Mouse (Mus musculus) left cerebral cortex, postnatal 14 days (tissue): Measurements from ENCODE around the gene Kdm2b. TPM values are rescaled to one million over a fixed set of nuclear protein-coding genes. Genes with fewer than 3 reads are reported as not detected.
A peak's percentile ranks its signal among the peaks of the same experiment; 100 is the strongest.

Experiments used
- DNase-seq, 2 experiments: peaks; one replicate each; pipeline ENCODE4 v3.0.0; 2021 to 2022; ENCODE audit warnings: low spot score in 2 of 2, mixed read lengths in 1 of 2
- intact Hi-C: fragments of 180-260 bp; cut with DNase I; formaldehyde crosslinking; loops from one replicate; pipeline ENCODE4 v1.15.1; 2025
- total RNA-seq, 2 experiments: library from RNA; stranded (reverse); gene quantifications; 2 replicates each; pipeline ENCODE4 v1.2.3; 2021

Gene Kdm2b
- total RNA-seq, 2 experiments from 2014 or later, result 29.1 to 31.1 TPM

DNA sequence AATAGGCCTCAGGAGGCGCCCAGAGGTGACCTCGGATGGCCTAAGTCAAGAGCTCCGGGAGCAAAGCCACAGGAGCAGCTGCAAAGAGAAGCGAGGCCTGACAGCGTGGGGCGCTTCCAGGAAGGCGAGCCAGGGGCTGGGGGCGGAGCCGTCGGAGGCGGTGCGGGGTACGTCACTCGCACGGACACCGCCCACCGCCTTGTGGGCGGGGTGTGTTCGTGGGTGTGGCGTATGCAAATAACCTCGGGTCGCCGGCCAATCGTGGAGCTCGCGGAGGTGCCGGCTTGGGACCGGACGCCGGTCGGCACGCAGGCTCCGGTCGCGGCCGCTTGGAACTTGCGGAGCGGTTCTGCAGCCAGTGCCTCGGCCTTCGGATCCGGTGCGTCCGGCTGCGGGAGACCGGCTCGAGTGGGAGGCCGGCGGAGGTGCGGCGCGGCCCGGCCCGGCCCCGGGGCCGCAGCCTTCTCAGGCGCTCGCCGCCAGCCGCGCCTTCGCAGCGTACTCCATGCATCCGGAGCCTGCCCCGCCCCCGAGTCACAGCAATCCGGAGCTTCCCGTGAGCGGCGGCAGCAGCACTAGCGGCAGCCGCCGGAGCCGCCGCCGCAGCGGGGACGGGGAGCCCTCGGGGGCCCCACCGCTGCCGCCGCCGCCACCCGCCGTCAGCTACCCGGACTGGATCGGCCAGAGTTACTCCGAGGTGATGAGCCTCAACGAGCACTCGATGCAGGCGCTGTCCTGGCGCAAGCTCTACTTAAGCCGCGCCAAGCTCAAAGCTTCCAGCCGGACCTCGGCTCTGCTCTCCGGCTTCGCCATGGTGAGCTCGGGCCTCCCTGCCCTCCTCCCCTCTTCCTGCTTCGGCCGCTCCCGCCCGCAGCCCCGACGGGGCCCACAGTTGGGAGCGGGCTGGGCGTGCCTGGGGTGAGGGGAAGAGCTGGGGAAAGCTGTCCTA lies 25.4 kb upstream of the Kdm2b start, which contains the start of gene Orai1:
Orai1 (plus strand) TSS at position 322 of the 949 bp plus-strand sequence.
- DNase-seq, result peak; percentile 96 to 97
- intact Hi-C loops, result loop anchor here (5.0 kb wide), 1 partner anchor 88 kb away; no protein-coding TSS in a partner anchor

DNA sequence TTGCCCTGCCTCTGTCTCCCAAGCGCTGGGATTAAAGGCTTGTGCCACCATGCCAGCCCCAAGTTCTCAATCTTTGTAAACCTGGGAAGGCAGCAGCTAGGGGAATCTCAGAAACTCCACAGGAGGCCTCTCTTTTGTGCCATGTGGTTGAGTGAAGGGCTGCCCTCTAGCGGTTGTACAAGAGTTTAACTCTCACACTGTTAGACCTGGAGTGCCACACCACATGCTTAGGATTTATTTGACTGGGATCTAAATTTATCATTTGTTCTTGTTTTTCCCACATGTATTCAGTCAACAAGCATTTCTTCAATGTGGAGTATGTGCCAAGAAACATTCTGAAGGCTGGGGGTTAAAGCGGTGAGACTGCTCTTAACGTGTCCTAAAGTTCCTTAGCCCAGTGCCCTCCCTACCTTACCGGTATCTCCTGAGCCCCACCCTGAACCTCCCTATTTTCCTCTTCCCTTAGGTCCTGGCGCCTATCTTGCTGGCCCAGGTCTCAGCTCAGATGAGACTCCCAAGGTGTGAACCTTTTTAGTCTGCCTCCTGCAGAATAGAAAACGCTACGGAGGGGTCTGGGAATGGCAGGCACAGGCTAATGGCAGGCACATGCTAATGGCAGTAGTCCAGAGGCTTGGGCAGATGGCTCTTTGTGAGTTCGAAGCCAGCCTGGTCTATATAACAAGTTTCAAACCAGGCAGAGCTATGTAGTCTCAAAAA lies 24.1 kb upstream of the Kdm2b start:
- peak; percentile 75 to 79 for DNase-seq
- intact Hi-C loops, result loop anchor here (2.0 to 5.0 kb wide), 2 partner anchors 45 to 86 kb away; no protein-coding TSS in a partner anchor

GRCm38 (mm10) chr5:123011705-123012104 lies 22.1 kb upstream of the Kdm2b start:
- intact Hi-C loops, result loop anchor here (2.0 to 5.0 kb wide), 2 partner anchors 43 to 84 kb away; no protein-coding TSS in a partner anchor
- no peak for DNase-seq

- no peak for DNase-seq
- intact Hi-C loops, result loop anchor here (5.0 kb wide), 1 partner anchor 84 kb away; no protein-coding TSS in a partner anchor
Measured at GRCm38 (mm10) chr5:123010806-123011205, 21.2 kb upstream of the Kdm2b start.

DNA sequence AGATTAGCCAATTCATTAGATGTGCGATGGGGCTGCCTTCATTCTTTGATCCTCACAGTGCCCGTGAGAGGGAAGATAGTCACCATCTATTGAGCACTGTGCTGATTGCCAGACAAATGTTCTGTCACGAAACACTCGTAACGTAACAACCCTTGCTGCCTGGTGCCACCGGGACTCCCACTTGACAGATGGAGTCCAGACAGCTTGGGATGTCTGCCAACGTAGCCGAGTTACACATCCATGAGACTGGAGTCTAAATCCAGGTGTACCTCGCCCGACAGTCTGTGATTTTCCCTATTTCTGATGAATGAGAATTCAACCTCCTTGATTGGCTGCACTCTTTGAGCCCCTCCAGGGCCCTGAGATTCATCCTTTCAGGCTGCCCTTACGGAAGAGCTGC lies 20.2 kb upstream of the Kdm2b start:
- intact Hi-C loops, result loop anchor here (5.0 kb wide), 1 partner anchor 83 kb away; no protein-coding TSS in a partner anchor
- no peak for DNase-seq

DNA sequence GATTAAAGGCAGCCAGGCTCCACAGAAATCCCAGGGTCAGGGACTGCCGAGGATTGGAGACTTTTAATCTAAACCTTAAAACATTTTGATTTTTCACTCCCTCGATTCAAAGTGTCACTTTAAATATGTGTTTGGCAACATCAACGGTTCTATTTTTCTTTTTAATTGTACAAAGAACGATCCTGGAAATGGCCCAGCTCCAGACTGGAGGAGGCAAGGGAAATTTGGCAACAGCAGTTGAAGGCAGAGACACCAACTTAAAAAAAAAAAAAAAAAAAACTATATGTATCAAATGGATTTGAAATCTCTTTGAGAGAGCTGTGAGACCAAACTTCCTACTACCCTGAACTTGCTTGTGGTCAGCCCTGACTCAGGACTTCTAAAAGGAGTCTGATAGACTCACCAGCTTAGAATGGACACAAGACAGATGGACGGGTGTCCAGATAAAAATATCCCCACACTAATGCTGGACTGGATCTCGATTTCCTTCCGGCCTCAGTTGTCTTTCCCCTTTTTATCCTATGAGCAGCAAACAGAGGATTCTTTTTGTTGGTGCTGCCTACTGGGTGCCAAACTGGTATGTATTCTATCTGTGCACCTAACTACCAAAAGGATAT lies 19.4 kb upstream of the Kdm2b start:
- intact Hi-C loops, result no loop called here
- no peak for DNase-seq

- intact Hi-C loops, result no loop called here
- no peak for DNase-seq
Measured at GRCm38 (mm10) chr5:123005716-123006592, 16.3 kb upstream of the Kdm2b start.

GRCm38 (mm10) chr5:123000901-123001300 lies 11.3 kb upstream of the Kdm2b start:
- intact Hi-C loops, result no loop called here
- DNase-seq, result no peak

- DNase-seq, result peak in 1 of 2 experiments; percentile 72
- intact Hi-C loops, result no loop called here
Measured at GRCm38 (mm10) chr5:122997205-122998204, 7.9 kb upstream of the Kdm2b start.

DNA sequence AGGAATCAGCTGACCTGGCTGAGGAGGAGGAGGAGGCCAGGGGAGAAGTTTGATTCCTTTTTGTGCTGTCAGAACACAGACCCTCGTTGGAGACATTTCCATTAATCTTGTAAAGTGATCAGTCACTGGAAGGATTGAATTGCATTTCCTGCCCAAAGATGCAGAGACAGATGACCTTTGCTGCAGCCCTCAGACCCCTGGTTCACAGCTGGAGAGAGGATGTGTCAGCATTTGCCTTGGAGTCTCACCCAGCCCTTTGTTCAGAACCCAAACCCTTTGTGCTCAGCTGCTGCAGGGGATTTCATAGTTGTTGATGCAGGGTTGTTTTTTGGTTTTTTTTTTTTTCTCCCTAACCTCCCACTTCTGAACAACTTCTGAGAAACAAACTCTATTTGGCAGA lies 5.3 kb upstream of the Kdm2b start:
- no peak for DNase-seq
- intact Hi-C loops, result no loop called here

DNA sequence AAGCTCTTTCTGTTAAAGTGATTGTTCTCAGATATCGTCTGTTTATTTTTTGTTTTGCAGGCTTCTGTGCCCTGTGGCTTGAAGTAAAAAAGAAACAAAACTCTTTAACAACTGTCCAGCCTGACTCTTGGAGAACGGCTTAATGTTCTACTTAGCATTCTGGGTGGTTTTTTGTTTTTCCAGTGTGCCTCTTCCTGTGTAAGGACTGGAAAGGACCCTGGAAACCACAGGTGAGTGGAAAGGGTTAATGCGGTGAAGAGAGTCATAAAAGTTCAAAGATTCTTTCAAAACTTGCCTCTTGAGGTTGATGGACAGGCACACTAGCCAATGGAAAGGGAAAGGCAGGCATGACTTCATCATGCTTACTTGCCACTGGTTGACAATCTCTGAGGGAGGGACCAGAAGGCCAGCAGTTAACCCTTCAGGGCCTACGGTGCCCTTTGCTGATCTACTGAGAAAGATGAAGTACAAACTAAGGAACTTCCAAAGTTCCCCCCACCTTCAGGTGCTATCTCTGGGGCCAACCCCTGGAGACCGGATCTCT lies 4.8 kb upstream of the Kdm2b start:
- DNase-seq, result peak; percentile 87 to 92
- intact Hi-C loops, result no loop called here

- intact Hi-C loops, result no loop called here
- no peak for DNase-seq
Measured at GRCm38 (mm10) chr5:122993811-122994210, 4.2 kb upstream of the Kdm2b start.

DNA sequence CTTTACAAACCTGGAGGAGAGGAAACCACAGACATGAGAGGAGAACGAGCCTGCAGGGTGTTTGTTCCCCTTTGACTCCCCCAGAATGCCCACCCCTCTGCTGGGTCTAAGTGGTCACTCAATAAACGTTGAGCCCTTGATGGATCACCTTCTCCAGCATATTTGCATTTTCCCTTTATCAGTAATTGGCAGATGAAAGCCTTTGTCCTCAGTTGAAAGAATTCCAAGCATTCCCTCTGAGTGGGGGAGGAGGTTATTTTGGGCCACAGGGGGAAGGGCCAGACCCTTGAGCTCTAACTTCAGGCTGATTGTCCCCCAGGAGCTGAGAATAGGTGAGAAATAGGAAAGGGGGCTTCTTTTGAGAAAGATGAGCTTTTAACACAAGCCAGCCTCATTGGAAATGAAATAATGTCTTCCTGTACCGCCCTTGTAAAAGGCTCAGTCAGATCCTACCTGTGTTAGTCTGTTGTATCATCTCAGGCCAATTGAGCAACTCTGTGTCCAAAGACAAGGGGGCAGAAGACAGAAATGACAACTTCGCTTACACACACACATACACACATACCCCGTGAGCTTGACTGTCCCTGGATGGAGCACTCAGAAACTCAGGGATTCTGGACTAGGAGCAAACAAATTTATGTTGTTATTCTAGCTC lies 1.9 kb upstream of the Kdm2b start:
- intact Hi-C loops, result no loop called here
- no peak for DNase-seq

- intact Hi-C loops, result no loop called here
- no peak for DNase-seq
Measured at GRCm38 (mm10) chr5:122990411-122991160, 963 bp upstream of the Kdm2b start.

DNA sequence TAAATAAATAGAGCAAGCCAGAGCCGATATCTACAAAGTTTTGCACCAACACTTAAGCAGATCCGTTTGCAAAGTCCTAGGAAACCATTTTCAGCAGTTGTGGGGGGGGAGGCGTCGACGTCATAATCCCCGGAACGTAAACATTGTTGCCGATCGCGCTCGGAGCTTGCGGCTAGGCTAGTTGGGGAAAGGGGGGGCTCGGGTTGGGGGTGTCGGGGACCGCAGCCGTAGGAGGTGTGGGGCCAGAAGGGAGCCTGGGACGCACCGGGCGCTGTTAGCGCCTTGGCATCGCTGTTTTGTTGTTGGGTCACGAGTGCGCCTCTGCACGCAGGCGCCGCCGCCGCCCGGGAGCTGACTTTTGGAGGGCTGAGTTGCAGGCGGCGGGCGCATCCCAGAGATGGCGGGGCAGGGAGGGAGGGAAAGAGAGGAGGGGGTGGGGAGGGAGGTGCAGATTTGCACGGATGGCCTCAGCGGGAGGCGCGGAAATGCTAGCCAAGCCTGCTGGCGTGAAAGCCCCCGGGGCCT lies 560 bp downstream of the Kdm2b start:
- peak; percentile 64 to 67 for DNase-seq
- intact Hi-C loops, result no loop called here
